Mouse (Mus musculus): ENCODE measurements at regions not wholly inside any gene's neighbourhood (a gene's known extent, or its start where the extent isn't known, plus 50 kb on each side); places are given as distances from the start of the nearest gene placed in this dataset.

GRCm38 (mm10) chr12:29297984-29298383, 230.2 kb upstream of the Myt1l start:
- ChIA-PET POLR2A (no interaction called here), CTCF (no interaction called here)

GRCm38 (mm10) chr12:29315636-29316035, 212.5 kb upstream of the Myt1l start:
- POLR2A ChIA-PET: no interaction called here
- CTCF ChIA-PET: interaction anchor here in 1 of 4 experiments (0.6 kb wide), 1 partner anchor 1407 kb away, joined by 4 read pairs; no protein-coding TSS in a partner anchor

GRCm38 (mm10) chr12:29321468-29321867, 206.7 kb upstream of the Myt1l start:
- CTCF ChIA-PET: interaction anchor here in 2 of 4 experiments (0.6 to 1.1 kb wide), 2 partner anchors 10 to 253 kb away, joined by 3 read pairs; no protein-coding TSS in a partner anchor
- POLR2A ChIA-PET: no interaction called here

- ChIA-PET POLR2A (no interaction called here), CTCF (no interaction called here)
Observed at GRCm38 (mm10) chr12:29323534-29323933, 204.7 kb upstream of the Myt1l start.

DNA sequence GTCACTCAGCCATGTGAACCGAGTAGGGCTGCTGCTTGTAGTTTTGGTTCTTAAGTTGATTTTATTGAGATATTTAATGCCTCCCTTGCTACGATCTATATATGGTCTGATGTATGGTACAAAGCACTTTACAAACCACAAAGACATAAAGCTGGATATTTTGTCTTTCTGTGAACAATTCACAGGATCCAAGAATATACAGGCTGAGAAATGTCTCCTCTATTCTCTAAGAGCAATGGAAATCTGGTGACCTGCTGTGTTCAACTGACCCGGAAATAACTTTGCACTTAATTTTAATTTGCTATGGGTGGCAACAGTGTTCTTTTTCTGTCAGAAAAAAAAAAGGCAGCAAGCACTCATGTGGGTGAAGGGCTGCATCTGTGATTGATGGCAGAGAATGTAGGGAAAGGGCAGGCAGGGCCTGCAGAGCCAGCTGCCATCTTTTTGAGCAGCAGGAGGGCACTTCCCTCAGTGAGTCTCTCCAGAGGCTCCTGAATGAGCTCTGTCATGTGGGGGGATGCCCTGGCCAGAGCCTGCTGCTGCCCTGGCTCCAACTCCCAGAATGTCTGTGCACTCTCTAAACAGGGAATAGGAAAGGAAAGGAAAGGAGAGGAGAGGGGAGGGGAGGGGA, 192.2 kb upstream of the Myt1l start:
- POLR2A ChIA-PET: interaction anchor here in 1 of 4 experiments (0.6 kb wide), 1 partner anchor 492 kb away, joined by 3 read pairs; no protein-coding TSS in a partner anchor
- CTCF ChIA-PET: no interaction called here

DNA sequence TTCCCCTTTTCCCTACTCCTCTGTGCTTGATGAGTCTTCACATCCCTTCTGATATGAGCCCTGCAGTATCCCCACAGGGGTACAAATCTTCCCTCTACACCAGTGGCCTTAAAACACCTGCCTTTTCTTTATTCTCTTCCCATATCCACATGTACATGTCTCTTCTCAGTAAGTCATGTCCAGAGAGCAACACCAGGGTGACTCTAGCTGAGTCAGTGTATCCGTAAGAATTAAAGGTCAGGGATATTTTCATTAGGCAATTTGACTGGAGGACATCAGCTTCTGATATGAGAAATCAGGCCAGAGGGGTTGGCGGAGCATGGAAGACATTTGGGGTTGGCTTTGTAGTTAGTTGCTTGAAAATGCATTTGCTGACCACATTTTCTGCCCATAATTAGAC, 190.8 kb upstream of the Myt1l start:
- ChIA-PET CTCF (no interaction called here), POLR2A (no interaction called here)

GRCm38 (mm10) chr12:29341388-29341995, 186.7 kb upstream of the Myt1l start:
- ChIA-PET CTCF (no interaction called here), POLR2A (no interaction called here)

DNA sequence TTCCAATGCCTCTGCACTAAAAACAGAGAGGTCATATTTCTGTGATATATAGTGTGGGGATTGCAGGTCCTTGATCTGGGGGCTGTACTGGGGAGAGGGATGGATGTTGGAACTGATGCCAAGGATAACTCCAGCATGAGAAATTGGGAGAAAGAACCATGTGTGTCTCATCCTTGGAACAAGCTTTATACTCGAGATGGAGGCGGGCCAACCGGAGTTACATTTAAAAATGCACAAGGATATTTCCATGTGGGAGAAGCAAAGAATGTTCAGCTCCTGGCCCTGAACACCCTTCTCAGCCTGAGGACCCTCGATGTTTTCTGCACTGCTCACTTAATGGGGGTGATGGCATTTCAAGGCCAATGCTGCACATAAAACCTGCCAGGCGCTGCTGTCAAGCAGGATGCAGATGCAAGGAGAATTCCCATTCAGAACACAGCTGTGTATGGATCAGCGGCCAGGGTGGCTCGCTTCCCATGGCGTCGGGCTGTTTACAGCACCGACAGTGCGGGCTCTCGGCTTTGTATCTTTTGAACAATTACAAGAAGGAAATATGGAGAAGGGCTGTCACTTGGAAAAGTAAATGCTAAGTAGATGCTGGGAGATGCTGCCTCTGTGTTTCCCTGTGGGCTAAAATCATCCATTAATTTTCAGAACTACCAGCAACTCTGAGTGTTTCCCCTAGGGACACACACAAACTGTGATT, 184.9 kb upstream of the Myt1l start:
- CTCF ChIA-PET: no interaction called here
- POLR2A ChIA-PET: interaction anchor here in 2 of 4 experiments (0.5 to 0.6 kb wide), 2 partner anchors 25 to 1962 kb away, joined by 3 to 4 read pairs; no protein-coding TSS in a partner anchor

- POLR2A ChIA-PET: no interaction called here
Observed at GRCm38 (mm10) chr12:29348698-29349097, 179.5 kb upstream of the Myt1l start.

GRCm38 (mm10) chr12:29349146-29349850, 178.9 kb upstream of the Myt1l start:
- ChIA-PET POLR2A (no interaction called here), CTCF (no interaction called here)

More at GRCm38 (mm10) chr12:29348698-29349097, 179.5 kb upstream of the Myt1l start:
- CTCF ChIA-PET: no interaction called here

DNA sequence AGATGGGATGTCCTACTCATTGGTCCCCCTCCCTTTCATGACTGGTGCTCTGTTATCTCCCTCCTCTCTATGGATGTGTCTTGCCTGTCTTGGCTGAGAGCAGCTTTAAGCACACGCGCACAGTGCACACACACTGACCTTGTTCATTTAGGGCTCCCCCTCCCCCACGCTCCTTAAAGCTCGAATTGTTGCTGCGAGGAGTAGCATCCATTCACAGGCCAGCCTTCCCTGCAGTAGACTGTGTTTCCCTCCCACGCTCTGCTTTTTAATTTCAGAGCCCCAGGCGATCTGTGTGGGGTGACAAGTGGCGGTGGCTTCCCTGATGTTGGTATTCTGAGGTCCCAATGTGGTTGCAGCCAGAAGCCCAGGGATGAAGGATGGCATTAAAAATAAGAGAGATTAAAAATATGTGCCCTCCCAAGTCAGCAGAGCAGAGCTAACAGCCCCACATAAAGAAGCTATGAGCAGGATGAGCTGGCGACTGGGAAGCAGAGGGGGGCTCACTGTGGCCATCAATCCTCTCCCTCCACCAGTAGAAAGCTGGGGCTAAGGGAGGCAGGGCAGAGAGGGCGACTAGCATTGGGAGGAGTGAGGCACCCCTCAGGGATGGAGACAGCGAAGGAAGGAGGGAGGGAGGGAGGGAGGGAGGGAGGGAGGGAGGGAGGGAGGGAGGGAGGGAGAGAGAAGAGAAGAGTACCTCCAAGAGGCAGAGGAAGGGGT, 174.2 kb upstream of the Myt1l start:
- ChIA-PET CTCF (interaction anchor here in 1 of 4 experiments (0.6 kb wide), 1 partner anchor 541 kb away, joined by 3 read pairs; no protein-coding TSS in a partner anchor), POLR2A (no interaction called here)

- CTCF ChIA-PET: interaction anchor here in 1 of 4 experiments (1.0 kb wide), 1 partner anchor 287 kb away, joined by 4 read pairs; no protein-coding TSS in a partner anchor
- POLR2A ChIA-PET: no interaction called here
Observed at GRCm38 (mm10) chr12:29354816-29355215, 173.4 kb upstream of the Myt1l start.

GRCm38 (mm10) chr12:29356681-29357397, 171.3 kb upstream of the Myt1l start:
- ChIA-PET POLR2A (interaction anchor here in 2 of 4 experiments (0.5 to 0.7 kb wide), 3 partner anchors 12 to 68 kb away, joined by 3 to 4 read pairs (median 3); no protein-coding TSS in a partner anchor), CTCF (interaction anchor here in 1 of 4 experiments (0.6 kb wide), 1 partner anchor 13 kb away, joined by 4 read pairs; no protein-coding TSS in a partner anchor)

DNA sequence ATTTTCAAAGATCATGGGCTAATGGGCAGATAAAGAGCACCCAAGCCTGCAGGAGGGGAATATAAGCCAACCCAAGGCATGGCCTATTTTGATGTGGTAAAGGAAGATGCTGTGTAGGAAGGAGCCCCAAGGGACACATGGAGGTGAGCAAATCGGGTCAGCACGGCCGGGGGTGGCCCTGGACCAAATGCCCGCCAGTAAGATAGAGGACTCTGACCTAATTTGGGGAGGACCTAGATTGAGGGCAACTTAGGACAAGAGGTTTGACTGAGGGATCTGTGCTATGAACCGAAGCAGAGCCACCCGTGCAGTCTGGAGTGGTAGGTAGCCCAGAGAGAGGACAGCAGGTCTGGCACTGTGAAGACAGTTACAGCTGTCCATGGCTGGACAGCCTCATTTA, 166.9 kb upstream of the Myt1l start:
- CTCF ChIA-PET: no interaction called here
- POLR2A ChIA-PET: no interaction called here

DNA sequence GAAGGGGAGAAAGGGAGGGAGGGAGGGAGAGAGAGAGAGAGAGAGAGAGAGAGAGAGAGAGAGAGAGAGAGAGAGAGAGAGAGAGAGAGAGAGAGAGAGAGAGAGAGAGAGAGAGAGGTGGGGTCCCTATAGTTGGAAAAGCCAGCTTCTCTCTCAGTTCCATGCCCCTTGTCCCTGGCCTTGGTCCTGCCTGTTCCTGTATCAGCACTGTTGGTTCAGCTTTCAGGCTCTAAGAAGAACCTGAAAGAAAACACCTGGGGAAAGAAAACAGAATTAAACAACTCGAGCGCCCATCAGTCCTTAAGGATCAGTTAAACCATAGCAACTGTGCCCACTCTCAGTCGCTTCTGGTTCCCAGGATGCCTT, 160.5 kb upstream of the Myt1l start:
- POLR2A ChIA-PET: interaction anchor here in 3 of 4 experiments (0.6 to 1.7 kb wide), 4 partner anchors 15 to 654 kb away, joined by 3 to 4 read pairs (median 3); no protein-coding TSS in a partner anchor
- CTCF ChIA-PET: interaction anchor here in 1 of 4 experiments (0.9 kb wide), 1 partner anchor 515 kb away, joined by 3 read pairs; no protein-coding TSS in a partner anchor

DNA sequence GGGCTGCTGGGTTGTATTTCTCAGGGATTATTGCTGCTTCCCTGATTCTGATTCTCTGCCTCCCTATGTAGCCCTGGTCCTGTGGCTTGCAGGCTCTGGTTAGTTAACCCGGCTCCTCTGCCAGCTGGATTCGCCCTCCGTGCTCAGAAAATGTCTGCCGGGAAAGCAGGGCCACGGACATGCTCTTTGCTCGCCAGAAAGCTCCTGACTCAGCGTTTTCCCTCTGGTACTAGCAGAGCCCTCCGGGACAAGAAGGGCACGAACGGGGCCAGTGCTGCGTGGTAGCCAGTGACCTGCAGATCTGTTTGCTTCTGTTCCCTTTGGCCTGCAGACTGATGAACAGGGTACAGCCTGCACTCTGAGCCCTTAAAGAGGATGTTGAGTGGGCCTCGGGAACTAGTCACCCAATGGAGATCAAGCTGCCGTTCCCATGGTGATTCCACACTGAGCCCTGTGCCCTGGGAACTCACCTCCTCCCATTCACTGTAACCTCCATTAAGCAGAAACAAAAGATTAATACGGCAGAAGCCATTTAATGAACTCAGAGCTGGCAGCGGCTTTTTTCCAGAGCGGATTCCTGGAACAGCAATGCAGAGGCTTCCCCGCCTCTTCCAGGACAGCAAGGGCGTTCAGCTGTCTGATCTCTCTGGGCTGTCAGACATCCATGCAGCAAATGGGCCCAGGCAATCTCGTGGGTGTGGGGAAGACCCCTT, 159.9 kb upstream of the Myt1l start:
- ChIA-PET CTCF (interaction anchor here in 1 of 4 experiments (0.9 kb wide), 1 partner anchor 515 kb away, joined by 3 read pairs; no protein-coding TSS in a partner anchor), POLR2A (interaction anchor here in 3 of 4 experiments (0.6 to 1.7 kb wide), 6 partner anchors 11 to 737 kb away, joined by 3 to 4 read pairs (median 3); no protein-coding TSS in a partner anchor)

DNA sequence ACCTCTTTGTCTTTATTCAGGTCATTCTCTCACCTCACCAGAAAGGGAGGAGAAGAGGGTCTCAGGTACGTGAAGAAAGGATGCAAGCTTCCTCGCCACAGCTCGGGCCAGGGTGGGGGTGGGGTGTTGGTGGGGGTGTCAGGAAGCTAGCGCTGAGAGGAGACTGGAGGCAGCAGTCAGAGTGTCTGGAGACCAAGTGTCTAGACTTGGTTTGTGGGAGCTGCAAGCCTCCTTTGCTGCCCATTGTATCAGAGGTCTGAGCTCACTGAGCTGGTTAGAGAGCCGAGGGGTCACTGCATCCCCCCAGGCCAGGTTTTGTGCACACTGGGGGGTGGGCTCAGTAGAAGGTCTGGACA, 159.4 kb upstream of the Myt1l start:
- CTCF ChIA-PET: no interaction called here
- POLR2A ChIA-PET: interaction anchor here in 2 of 4 experiments (0.8 to 1.7 kb wide), 4 partner anchors 12 to 737 kb away, joined by 3 to 4 read pairs (median 3); partner anchors contain the start of gene Rps7 (in 1 of the 2)

GRCm38 (mm10) chr12:29391756-29392155, 136.4 kb upstream of the Myt1l start:
- POLR2A ChIA-PET: no interaction called here
- CTCF ChIA-PET: no interaction called here

Data from embryonic stem cell, embryonic (primary cell).